Mouse (Mus musculus) CH12.LX (cell line): ENCODE measurements around the gene Tbc1d10a.

ENCODE experiments used
- E2F4 ChIP-seq: IDR thresholded peaks from 2 replicates; pipeline ENCODE4 v1.6.1; 2011; ENCODE audit warnings: low read depth, low read length, improper control_type of control experiment; ENCODE audit not compliant: insufficient replicate concordance
- EP300 ChIP-seq: IDR thresholded peaks from 2 replicates; pipeline ENCODE4 v1.6.1; 2011; ENCODE audit warnings: low read length, improper control_type of control experiment

DNA sequence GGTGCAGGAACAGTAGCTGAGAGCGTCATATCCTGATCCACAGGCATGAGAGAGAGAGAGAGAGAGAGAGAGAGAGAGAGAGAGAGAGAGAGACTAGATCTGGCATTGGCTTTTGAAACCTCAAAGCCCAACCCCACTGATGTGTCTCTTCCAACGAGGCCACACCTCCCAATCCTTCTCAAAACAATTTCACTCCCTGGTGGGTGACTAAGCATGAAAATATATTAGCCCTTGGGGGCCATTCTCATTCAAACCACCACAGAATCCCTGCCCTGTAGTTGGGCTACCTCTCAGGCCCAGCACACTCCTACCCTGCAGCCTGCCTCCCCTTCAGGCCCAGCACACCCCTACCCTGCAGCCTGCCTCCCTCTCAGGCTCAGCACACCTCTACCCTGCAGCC, 66.3 kb downstream of the Tbc1d10a start:
- TF ChIP-seq EP300, result no peak
- TF ChIP-seq E2F4, result no peak
